Mouse (Mus musculus): ENCODE results near the gene Tet3. TPM values are rescaled to one million over a fixed set of nuclear protein-coding genes. Genes with fewer than 3 reads are reported as not detected.

Tet3 gene
- polyA plus RNA-seq, 1 experiment from 2014 or later = 57.9 TPM

GRCm38 (mm10) chr6:83392166-83392780 lies 66.6 kb downstream of the Tet3 start:
- ATAC-seq (ENCODE audit: low FRiP score) = no peak
- H3K27me3 ChIP-seq (replicated peaks) = no peaks in the 10 kb centered on the region
- no peak overlapping the region for H3K4me3 ChIP-seq (replicated peaks)
- no peaks in the 10 kb centered on the region for H3K9me3 ChIP-seq (replicated peaks)
- peaks cover 7% of the 10 kb centered on the region; the same call in 1 of the 2 replicates for H3K4me1 ChIP-seq
- no peak overlapping the region for H3K27ac ChIP-seq (replicated peaks)
- no peak overlapping the region for H3K4me2 ChIP-seq
- no peak overlapping the region for H3K9ac ChIP-seq (replicated peaks)
- WGBS = 82% methylated on average over 8 of the region's 8 CpGs
- H3K36me3 ChIP-seq = peaks cover 34% of the 10 kb centered on the region

GRCm38 (mm10) chr6:83385569-83386090 lies 73.3 kb downstream of the Tet3 start:
- Histone ChIP-seq H3K9me3 (replicated peaks) (no peaks in the 10 kb centered on the region), H3K27ac (replicated peaks) (no peak overlapping the region), H3K9ac (replicated peaks) (no peak overlapping the region), H3K27me3 (replicated peaks) (no peaks in the 10 kb centered on the region), H3K4me3 (replicated peaks) (no peak overlapping the region), H3K36me3 (peaks cover 35% of the 10 kb centered on the region), H3K4me1 (no peaks in the 10 kb centered on the region), H3K4me2 (no peak overlapping the region)
- 89% methylated on average over 9 of the region's 9 CpGs for WGBS
- no peak for ATAC-seq (ENCODE audit: low FRiP score)

- Histone ChIP-seq H3K9me3 (replicated peaks) (no peaks in the 10 kb centered on the region), H3K9ac (replicated peaks) (no peak overlapping the region), H3K27ac (replicated peaks) (no peak overlapping the region), H3K27me3 (replicated peaks) (no peaks in the 10 kb centered on the region), H3K4me1 (no peaks in the 10 kb centered on the region), H3K4me3 (replicated peaks) (no peak overlapping the region), H3K36me3 (peaks cover 72% of the 10 kb centered on the region), H3K4me2 (no peak overlapping the region)
- 86% methylated on average over 10 of the region's 10 CpGs for WGBS
- no peak for ATAC-seq (ENCODE audit: low FRiP score)
Observed at GRCm38 (mm10) chr6:83381510-83382491, 77.1 kb downstream of the Tet3 start.

- Histone ChIP-seq H3K9ac (replicated peaks) (no peak overlapping the region), H3K9me3 (replicated peaks) (no peaks in the 10 kb centered on the region), H3K4me3 (replicated peaks) (no peak overlapping the region), H3K27ac (replicated peaks) (no peak overlapping the region), H3K4me1 (no peaks in the 10 kb centered on the region), H3K4me2 (no peak overlapping the region), H3K27me3 (replicated peaks) (no peaks in the 10 kb centered on the region), H3K36me3 (peaks cover 99% of the 10 kb centered on the region)
- ATAC-seq (ENCODE audit: low FRiP score) = no peak
- WGBS = 83% methylated on average over 9 of the region's 9 CpGs
Observed at GRCm38 (mm10) chr6:83373704-83374300, 85.1 kb downstream of the Tet3 start.

- WGBS = 95% methylated on average over 3 of the region's 3 CpGs
- Histone ChIP-seq H3K9ac (replicated peaks) (no peak overlapping the region), H3K4me1 (no peaks in the 10 kb centered on the region), H3K36me3 (peaks cover 97% of the 10 kb centered on the region), H3K27me3 (replicated peaks) (no peaks in the 10 kb centered on the region), H3K4me2 (no peak overlapping the region), H3K4me3 (replicated peaks) (no peak overlapping the region), H3K9me3 (replicated peaks) (no peaks in the 10 kb centered on the region), H3K27ac (replicated peaks) (no peak overlapping the region)
- no peak for ATAC-seq (ENCODE audit: low FRiP score)
Observed at GRCm38 (mm10) chr6:83371350-83371749, 87.5 kb downstream of the Tet3 start.

- 92% methylated on average over 21 of the region's 21 CpGs for WGBS
- Histone ChIP-seq H3K9ac (replicated peaks) (no peak overlapping the region), H3K36me3 (peaks cover 94% of the 10 kb centered on the region), H3K4me1 (no peaks in the 10 kb centered on the region), H3K4me3 (replicated peaks) (no peak overlapping the region), H3K27me3 (replicated peaks) (no peaks in the 10 kb centered on the region), H3K9me3 (replicated peaks) (no peaks in the 10 kb centered on the region), H3K4me2 (no peak overlapping the region), H3K27ac (replicated peaks) (no peak overlapping the region)
- ATAC-seq (ENCODE audit: low FRiP score) = no peak
Observed at GRCm38 (mm10) chr6:83370316-83370965, 88.4 kb downstream of the Tet3 start.

- Histone ChIP-seq H3K4me2 (no peak overlapping the region), H3K4me1 (no peaks in the 10 kb centered on the region), H3K4me3 (replicated peaks) (no peak overlapping the region), H3K9ac (replicated peaks) (no peak overlapping the region), H3K27me3 (replicated peaks) (no peaks in the 10 kb centered on the region), H3K36me3 (peaks cover 39% of the 10 kb centered on the region), H3K9me3 (replicated peaks) (no peaks in the 10 kb centered on the region), H3K27ac (replicated peaks) (no peak overlapping the region)
- 94% methylated on average over 12 of the region's 12 CpGs for WGBS
- no peak for ATAC-seq (ENCODE audit: low FRiP score)
Observed at GRCm38 (mm10) chr6:83363075-83363474, 95.8 kb downstream of the Tet3 start.

- Histone ChIP-seq H3K9ac (replicated peaks) (no peak overlapping the region), H3K27ac (replicated peaks) (no peak overlapping the region), H3K36me3 (peaks cover 27% of the 10 kb centered on the region), H3K9me3 (replicated peaks) (no peaks in the 10 kb centered on the region), H3K4me1 (no peaks in the 10 kb centered on the region), H3K4me3 (replicated peaks) (no peak overlapping the region), H3K27me3 (replicated peaks) (no peaks in the 10 kb centered on the region), H3K4me2 (no peak overlapping the region)
- WGBS = 89% methylated on average over 11 of the region's 11 CpGs
- ATAC-seq (ENCODE audit: low FRiP score) = no peak
Observed at GRCm38 (mm10) chr6:83361523-83362248, 97.2 kb downstream of the Tet3 start.

GRCm38 (mm10) chr6:83357436-83357835 lies 101.4 kb downstream of the Tet3 start:
- Histone ChIP-seq H3K4me1 (peaks cover 3% of the 10 kb centered on the region; the same call in 1 of the 2 replicates), H3K36me3 (peaks cover 50% of the 10 kb centered on the region), H3K4me2 (no peak overlapping the region), H3K27me3 (replicated peaks) (no peaks in the 10 kb centered on the region), H3K9me3 (replicated peaks) (no peaks in the 10 kb centered on the region), H3K4me3 (replicated peaks) (no peak overlapping the region), H3K9ac (replicated peaks) (no peak overlapping the region), H3K27ac (replicated peaks) (no peak overlapping the region)
- 92% methylated on average over 10 of the region's 10 CpGs for WGBS
- ATAC-seq (ENCODE audit: low FRiP score) = no peak

GRCm38 (mm10) chr6:83356569-83357138 lies 102.2 kb downstream of the Tet3 start:
- no peak overlapping the region for H3K27ac ChIP-seq (replicated peaks)
- no peaks in the 10 kb centered on the region for H3K9me3 ChIP-seq (replicated peaks)
- H3K27me3 ChIP-seq (replicated peaks) = no peaks in the 10 kb centered on the region
- H3K4me3 ChIP-seq (replicated peaks) = no peak overlapping the region
- no peak overlapping the region for H3K4me2 ChIP-seq
- H3K36me3 ChIP-seq = peaks cover 50% of the 10 kb centered on the region
- peak; percentile 68 for ATAC-seq (ENCODE audit: low FRiP score)
- peaks cover 8% of the 10 kb centered on the region; the same call in 1 of the 2 replicates for H3K4me1 ChIP-seq
- 26% methylated on average over 7 of the region's 7 CpGs for WGBS
- H3K9ac ChIP-seq (replicated peaks) = no peak overlapping the region
